Mouse (Mus musculus): Measurements from ENCODE around the gene Cyp27a1.

Gene Cyp27a1

GRCm38 (mm10) chr1:74771931-74772620 is 58.7 kb downstream of the Cyp27a1 start:
- no peak for DNase-seq (ENCODE audit: low spot score)

GRCm38 (mm10) chr1:74773136-74773535 is 59.8 kb downstream of the Cyp27a1 start:
- DNase-seq (ENCODE audit: low spot score), result peak; percentile 87

GRCm38 (mm10) chr1:74774062-74774461 is 60.7 kb downstream of the Cyp27a1 start:
- no peak for DNase-seq (ENCODE audit: low spot score)

GRCm38 (mm10) chr1:74775816-74776215 is 62.4 kb downstream of the Cyp27a1 start:
- DNase-seq (ENCODE audit: low spot score), result peak; percentile 36

GRCm38 (mm10) chr1:74778934-74779486 is 65.6 kb downstream of the Cyp27a1 start:
- no peak for DNase-seq (ENCODE audit: low spot score)

GRCm38 (mm10) chr1:74782045-74782444 is 68.7 kb downstream of the Cyp27a1 start:
- no peak for DNase-seq (ENCODE audit: low spot score)

- peak; percentile 48 for DNase-seq (ENCODE audit: low spot score)
Observed at GRCm38 (mm10) chr1:74783554-74783953, 70.2 kb downstream of the Cyp27a1 start.

GRCm38 (mm10) chr1:74784041-74784759 is 70.8 kb downstream of the Cyp27a1 start:
- peak; percentile 69 for DNase-seq (ENCODE audit: low spot score)

Measured in embryo, embryonic 10 days (tissue).